Mouse (Mus musculus) v-Abl transformed pro-B cells (cell line): ENCODE results near the gene Fcrla.
"Not testable (repeated sequence)": the region's sequence is repeated elsewhere in the genome, so short reads cannot be mapped to it uniquely, and the experiment has no call there.

Source experiments
- in situ Hi-C, 2 experiments: fragments of 400-800 bp; cut with MboI; formaldehyde crosslinking; loops; one replicate each; pipeline ENCODE4 v1.15.1; 2025; ENCODE audit not compliant: unreplicated experiment in 2 of 2

Gene Fcrla

GRCm38 (mm10) chr1:170927378-170927777 is at the start of gene Fcrla:
Fcrla (minus strand) TSS chr1:170927583.
- in situ Hi-C loops: no loop called here

GRCm38 (mm10) chr1:170976447-170976846 is 49.1 kb upstream of the Fcrla start, which contains the start of gene Fcgr2b:
Fcgr2b (minus strand) TSS chr1:170976547.
- in situ Hi-C loops: no loop called here

- in situ Hi-C loops: no loop called here
These were observed 48.4 kb upstream of the Fcrla start for GRCm38 (mm10) chr1:170975751-170976161.

GRCm38 (mm10) chr1:170975350-170975749 is 48.0 kb upstream of the Fcrla start:
- in situ Hi-C loops: not testable (repeated sequence)

GRCm38 (mm10) chr1:170974736-170975135 is 47.4 kb upstream of the Fcrla start:
- in situ Hi-C loops: no loop called here

GRCm38 (mm10) chr1:170974171-170974570 is 46.8 kb upstream of the Fcrla start:
- in situ Hi-C loops: no loop called here

GRCm38 (mm10) chr1:170972936-170973335 is 45.6 kb upstream of the Fcrla start:
- in situ Hi-C loops: no loop called here

- in situ Hi-C loops: no loop called here
These were observed 45.1 kb upstream of the Fcrla start for GRCm38 (mm10) chr1:170972494-170972893.

- in situ Hi-C loops: no loop called here
These were observed 41.2 kb upstream of the Fcrla start for GRCm38 (mm10) chr1:170968576-170968975.

GRCm38 (mm10) chr1:170967581-170967980 is 40.2 kb upstream of the Fcrla start:
- in situ Hi-C loops: no loop called here

GRCm38 (mm10) chr1:170963087-170963486 is 35.7 kb upstream of the Fcrla start:
- in situ Hi-C loops: no loop called here

GRCm38 (mm10) chr1:170962301-170962700 is 34.9 kb upstream of the Fcrla start:
- in situ Hi-C loops: no loop called here

GRCm38 (mm10) chr1:170961101-170961500 is 33.7 kb upstream of the Fcrla start:
- in situ Hi-C loops: no loop called here

GRCm38 (mm10) chr1:170959791-170960190 is 32.4 kb upstream of the Fcrla start:
- in situ Hi-C loops: no loop called here

GRCm38 (mm10) chr1:170958225-170958624 is 30.8 kb upstream of the Fcrla start:
- in situ Hi-C loops: no loop called here

- in situ Hi-C loops: no loop called here
These were observed 25.8 kb upstream of the Fcrla start for GRCm38 (mm10) chr1:170953192-170953591.

GRCm38 (mm10) chr1:170950772-170951171 is 23.4 kb upstream of the Fcrla start:
- in situ Hi-C loops: no loop called here

GRCm38 (mm10) chr1:170944908-170945307 is 17.5 kb upstream of the Fcrla start:
- in situ Hi-C loops: loop anchor here in 1 of 2 experiments (5.0 kb wide), 1 partner anchor 43 kb away; no protein-coding TSS in a partner anchor

- in situ Hi-C loops: loop anchor here in 1 of 2 experiments (5.0 kb wide), 1 partner anchor 42 kb away; no protein-coding TSS in a partner anchor
These were observed 16.8 kb upstream of the Fcrla start for GRCm38 (mm10) chr1:170944151-170944550.

GRCm38 (mm10) chr1:170939255-170939654 is 11.9 kb upstream of the Fcrla start:
- in situ Hi-C loops: loop anchor here in 1 of 2 experiments (5.0 to 10.0 kb wide), 2 partner anchors 37 to 46 kb away; no protein-coding TSS in a partner anchor

GRCm38 (mm10) chr1:170934383-170934782 is 7.0 kb upstream of the Fcrla start:
- in situ Hi-C loops: loop anchor here in 1 of 2 experiments (10.0 kb wide), 1 partner anchor 50 kb away; no protein-coding TSS in a partner anchor

GRCm38 (mm10) chr1:170933940-170934339 is 6.6 kb upstream of the Fcrla start:
- in situ Hi-C loops: loop anchor here in 1 of 2 experiments (10.0 kb wide), 1 partner anchor 51 kb away; no protein-coding TSS in a partner anchor
